Mouse (Mus musculus): ENCODE results near the gene Slc29a1.

Slc29a1 gene

GRCm38 (mm10) chr17:45573087-45573779, 26.2 kb downstream of the Slc29a1 start, which contains the start of gene Hsp90ab1:
TSS of gene Hsp90ab1 (minus strand) at chr17:45573271.
- no peak for DNase-seq (ENCODE audit: extremely low read depth, low read depth, low spot score)

- DNase-seq (ENCODE audit: extremely low read depth, low read depth, low spot score) = no peak
These were observed 27.0 kb downstream of the Slc29a1 start for GRCm38 (mm10) chr17:45572103-45573086.

- peak; percentile 81 for DNase-seq (ENCODE audit: extremely low read depth, low read depth, low spot score)
These were observed 29.4 kb downstream of the Slc29a1 start for GRCm38 (mm10) chr17:45569999-45570398.

GRCm38 (mm10) chr17:45568990-45569389, 30.4 kb downstream of the Slc29a1 start:
- DNase-seq (ENCODE audit: extremely low read depth, low read depth, low spot score) = no peak

- DNase-seq (ENCODE audit: extremely low read depth, low read depth, low spot score) = no peak
These were observed 32.2 kb downstream of the Slc29a1 start for GRCm38 (mm10) chr17:45567162-45567601.

GRCm38 (mm10) chr17:45566360-45567161, 32.8 kb downstream of the Slc29a1 start:
- DNase-seq (ENCODE audit: extremely low read depth, low read depth, low spot score) = no peak

- no peak for DNase-seq (ENCODE audit: extremely low read depth, low read depth, low spot score)
These were observed 33.4 kb downstream of the Slc29a1 start for GRCm38 (mm10) chr17:45566031-45566359.

- no peak for DNase-seq (ENCODE audit: extremely low read depth, low read depth, low spot score)
These were observed 34.3 kb downstream of the Slc29a1 start for GRCm38 (mm10) chr17:45565103-45565502.

GRCm38 (mm10) chr17:45564531-45565084, 34.8 kb downstream of the Slc29a1 start:
- no peak for DNase-seq (ENCODE audit: extremely low read depth, low read depth, low spot score)

- no peak for DNase-seq (ENCODE audit: extremely low read depth, low read depth, low spot score)
These were observed 35.5 kb downstream of the Slc29a1 start, which contains the start of gene Slc35b2 for GRCm38 (mm10) chr17:45563655-45564530. TSS of gene Slc35b2 (plus strand) at chr17:45563874.

GRCm38 (mm10) chr17:45563216-45563615, 36.2 kb downstream of the Slc29a1 start:
- no peak for DNase-seq (ENCODE audit: extremely low read depth, low read depth, low spot score)

GRCm38 (mm10) chr17:45559732-45560525, 39.5 kb downstream of the Slc29a1 start:
- DNase-seq (ENCODE audit: extremely low read depth, low read depth, low spot score) = no peak

GRCm38 (mm10) chr17:45557998-45558862, 41.2 kb downstream of the Slc29a1 start:
- DNase-seq (ENCODE audit: extremely low read depth, low read depth, low spot score) = no peak

- no peak for DNase-seq (ENCODE audit: extremely low read depth, low read depth, low spot score)
These were observed 42.1 kb downstream of the Slc29a1 start for GRCm38 (mm10) chr17:45557246-45557824.

- no peak for DNase-seq (ENCODE audit: extremely low read depth, low read depth, low spot score)
These were observed 42.7 kb downstream of the Slc29a1 start for GRCm38 (mm10) chr17:45556514-45557245.

- no peak for DNase-seq (ENCODE audit: extremely low read depth, low read depth, low spot score)
These were observed 43.3 kb downstream of the Slc29a1 start for GRCm38 (mm10) chr17:45556107-45556489.

Data from fat pad, adult 2 months (tissue).